Mouse (Mus musculus): ENCODE results near the gene Btc. TPM values are rescaled to one million over a fixed set of nuclear protein-coding genes. Genes with fewer than 3 reads are reported as not detected.

Gene Btc
- not detected in 2 replicates for polyA plus RNA-seq (2016; fragmentation: Nextera tagmentation; extraction: Ambion mirVana)

GRCm38 (mm10) chr5:91402339-91403211 lies at the start of gene Btc:
Gene Btc (minus strand): TSS chr5:91402994.
- H3K36me3 ChIP-seq (replicated peaks): no peaks in the 10 kb centered on the region
- WGBS: 14% methylated on average over 19 of the region's 19 CpGs
- H3K27ac ChIP-seq: peak within 1 kb of the TSS; percentile 53
- DNase-seq (ENCODE audit: extremely low spot score, low spot score): peak; percentile 16
- peaks cover 6% of the 10 kb centered on the region; the same call in 1 of the 2 replicates for H3K27me3 ChIP-seq (ENCODE audit: poor library complexity, severe bottlenecking)
- H3K4me1 ChIP-seq: peaks cover 8% of the 10 kb centered on the region
- H3K4me3 ChIP-seq: peak within 1 kb of the TSS; percentile 46
- no peaks in the 10 kb centered on the region for H3K9me3 ChIP-seq

- Histone ChIP-seq H3K4me3 (no peak overlapping the region), H3K4me1 (no peaks in the 10 kb centered on the region; the same call in 1 of the 2 replicates), H3K9me3 (no peaks in the 10 kb centered on the region), H3K36me3 (replicated peaks) (no peaks in the 10 kb centered on the region), H3K27ac (no peak overlapping the region), H3K27me3 (ENCODE audit: poor library complexity, severe bottlenecking) (no peaks in the 10 kb centered on the region)
- WGBS: 57% methylated on average over 3 of the region's 3 CpGs
- no peak for DNase-seq (ENCODE audit: extremely low spot score, low spot score)
Measured at GRCm38 (mm10) chr5:91444981-91445517, 42.3 kb upstream of the Btc start.

DNA sequence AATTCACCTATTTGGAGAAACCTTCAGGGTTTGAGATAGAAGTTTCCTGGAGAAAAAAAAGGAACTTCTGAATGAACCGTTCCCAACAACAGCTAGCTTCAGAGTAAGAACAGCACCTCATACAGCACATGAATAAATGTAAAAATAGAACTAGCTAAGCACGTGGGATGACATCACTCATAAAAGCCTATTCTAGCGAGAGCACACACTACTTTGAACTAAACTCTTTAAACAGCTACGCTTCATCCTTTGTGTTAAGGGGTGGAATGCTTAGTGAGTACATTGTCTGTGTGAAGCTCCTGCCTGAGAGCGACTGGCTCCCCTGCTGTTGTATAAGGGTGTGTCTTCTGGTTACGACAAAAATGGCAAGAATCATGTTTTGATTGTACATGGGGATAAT lies 33.8 kb upstream of the Btc start:
- no peak for DNase-seq (ENCODE audit: extremely low spot score, low spot score)

DNA sequence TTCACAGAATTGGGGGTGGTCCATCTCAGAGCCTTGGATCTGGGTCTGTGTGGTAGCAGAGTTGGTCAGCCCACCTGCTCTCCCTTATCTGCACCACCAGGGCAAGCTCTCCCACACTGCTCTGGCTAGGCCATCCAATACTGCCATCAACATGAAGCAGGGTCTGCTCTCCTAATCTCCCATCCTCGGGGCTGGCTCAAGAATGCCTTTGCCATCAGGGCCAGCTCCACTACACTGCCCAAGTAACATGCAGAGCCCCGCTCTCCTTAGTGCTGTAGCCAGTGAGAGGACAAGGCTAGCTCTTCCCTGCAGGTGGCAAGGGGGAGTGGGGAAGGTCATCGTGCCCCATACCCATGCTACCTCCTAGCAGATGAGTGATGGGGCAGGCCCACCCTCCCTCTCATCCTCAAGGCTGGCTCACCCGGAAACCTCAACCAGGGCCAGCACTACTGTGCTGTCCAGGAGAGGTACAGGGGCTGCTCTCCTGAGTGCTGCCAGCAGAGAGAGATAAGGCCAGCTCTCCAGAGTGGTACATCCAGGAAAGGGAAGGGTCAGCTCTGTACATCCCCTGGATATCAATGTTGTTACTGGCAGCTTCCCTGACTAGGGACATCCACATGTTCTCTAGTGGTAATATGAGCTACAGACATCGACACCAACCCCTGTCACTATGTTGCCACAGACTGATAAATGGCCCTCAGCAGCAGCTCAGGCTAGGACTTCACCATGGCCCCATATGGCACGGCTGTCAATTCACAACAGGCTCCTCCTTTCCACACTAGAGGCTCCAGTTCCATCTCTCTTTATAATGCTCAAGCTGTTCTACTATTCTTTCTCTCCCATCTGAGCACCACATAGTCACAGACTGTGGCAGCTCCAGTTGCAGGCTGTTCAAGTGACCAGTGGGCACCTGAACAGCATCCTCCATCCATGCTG lies 32.2 kb upstream of the Btc start:
- WGBS: 80% methylated on average over 6 of the region's 6 CpGs
- Histone ChIP-seq H3K9me3 (no peaks in the 10 kb centered on the region), H3K27ac (no peak overlapping the region), H3K4me3 (no peak overlapping the region), H3K4me1 (no peaks in the 10 kb centered on the region), H3K36me3 (replicated peaks) (no peaks in the 10 kb centered on the region), H3K27me3 (ENCODE audit: poor library complexity, severe bottlenecking) (no peaks in the 10 kb centered on the region)
- DNase-seq (ENCODE audit: extremely low spot score, low spot score): no peak

More for the DNA sequence above, 33.8 kb upstream of the Btc start:
- Histone ChIP-seq H3K27ac (no peak overlapping the region), H3K27me3 (ENCODE audit: poor library complexity, severe bottlenecking) (no peaks in the 10 kb centered on the region), H3K4me3 (no peak overlapping the region), H3K9me3 (no peaks in the 10 kb centered on the region), H3K36me3 (replicated peaks) (no peaks in the 10 kb centered on the region), H3K4me1 (no peaks in the 10 kb centered on the region)
- 66% methylated on average over 6 of the region's 6 CpGs for WGBS

- no peaks in the 10 kb centered on the region for H3K9me3 ChIP-seq
- H3K36me3 ChIP-seq (replicated peaks): no peaks in the 10 kb centered on the region
- H3K27me3 ChIP-seq (ENCODE audit: poor library complexity, severe bottlenecking): no peaks in the 10 kb centered on the region
- 66% methylated on average over 8 of the region's 8 CpGs for WGBS
- DNase-seq (ENCODE audit: extremely low spot score, low spot score): no peak
- H3K4me3 ChIP-seq: no peak overlapping the region
- no peak overlapping the region for H3K27ac ChIP-seq
- H3K4me1 ChIP-seq: peaks cover 6% of the 10 kb centered on the region
Measured at GRCm38 (mm10) chr5:91428547-91428946, 25.8 kb upstream of the Btc start.

DNA sequence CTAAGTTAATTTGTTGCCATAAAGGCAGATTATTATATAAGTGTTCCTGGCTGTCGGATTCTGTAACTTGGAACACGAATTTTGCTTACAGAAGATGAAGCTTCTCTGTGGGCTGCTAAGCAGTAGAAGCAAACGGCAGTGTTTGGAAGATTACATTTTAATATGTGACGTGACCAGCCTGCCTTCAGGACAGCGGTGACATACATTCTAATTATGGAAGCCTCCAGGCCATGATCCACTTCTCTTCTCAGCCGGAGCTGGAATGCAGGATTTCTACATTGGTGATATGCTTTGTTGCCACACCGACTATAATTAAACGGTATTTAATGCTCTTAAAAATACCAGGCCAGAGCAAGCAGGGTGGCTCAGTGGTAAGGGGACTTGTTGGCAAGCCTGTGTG lies 11.0 kb upstream of the Btc start:
- no peak for DNase-seq (ENCODE audit: extremely low spot score, low spot score)
- H3K27me3 ChIP-seq (ENCODE audit: poor library complexity, severe bottlenecking): no peaks in the 10 kb centered on the region
- WGBS: 89% methylated on average over 8 of the region's 8 CpGs
- H3K4me3 ChIP-seq: no peak overlapping the region
- no peaks in the 10 kb centered on the region for H3K36me3 ChIP-seq (replicated peaks)
- no peak overlapping the region for H3K27ac ChIP-seq
- H3K4me1 ChIP-seq: no peaks in the 10 kb centered on the region
- H3K9me3 ChIP-seq: no peaks in the 10 kb centered on the region

DNA sequence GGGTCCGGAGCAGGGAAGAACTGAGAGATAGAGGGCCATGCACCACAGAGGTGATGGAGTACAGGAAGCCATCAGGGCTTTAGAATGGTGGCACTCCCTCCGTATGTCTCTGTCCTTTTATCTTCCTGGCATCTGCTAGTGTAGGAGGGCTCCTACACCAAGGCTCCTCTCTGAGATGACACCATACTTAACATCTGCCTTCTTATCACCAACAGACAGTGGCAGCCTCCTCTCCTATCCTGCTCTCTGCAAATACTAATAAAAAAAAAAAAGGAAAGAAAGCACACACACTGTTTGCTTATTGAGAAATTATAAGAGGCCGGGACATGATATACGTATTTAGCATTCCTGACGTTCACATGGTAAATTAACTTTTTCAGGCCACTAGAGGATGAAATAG lies 1.5 kb upstream of the Btc start:
- Histone ChIP-seq H3K4me3 (no peak overlapping the region), H3K36me3 (replicated peaks) (no peaks in the 10 kb centered on the region), H3K9me3 (no peaks in the 10 kb centered on the region), H3K27me3 (ENCODE audit: poor library complexity, severe bottlenecking) (peaks cover 6% of the 10 kb centered on the region; the same call in 1 of the 2 replicates), H3K4me1 (peaks cover 8% of the 10 kb centered on the region), H3K27ac (no peak overlapping the region)
- WGBS: 91% methylated on average over 5 of the region's 5 CpGs
- no peak for DNase-seq (ENCODE audit: extremely low spot score, low spot score)

DNA sequence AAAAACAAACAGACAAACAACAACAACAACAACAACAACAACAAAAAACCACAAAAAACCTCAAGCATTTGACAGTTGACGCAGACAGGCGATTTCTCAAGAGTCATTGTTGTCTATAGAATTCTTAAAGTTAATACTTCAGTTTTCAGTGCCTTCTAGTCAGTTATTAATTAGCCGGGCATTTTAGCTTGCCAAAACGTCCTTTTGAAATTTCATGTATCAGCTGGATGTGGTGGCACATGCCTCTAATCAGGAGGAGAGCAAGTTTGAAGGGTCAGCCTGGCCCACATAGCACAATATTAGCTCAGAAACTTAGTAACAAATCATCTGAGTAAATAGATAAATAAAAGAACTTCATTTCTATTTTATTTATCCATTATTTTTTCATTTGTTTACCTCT lies 487 bp upstream of the Btc start:
- Histone ChIP-seq H3K9me3 (no peaks in the 10 kb centered on the region), H3K4me3 (no peak overlapping the region), H3K27me3 (ENCODE audit: poor library complexity, severe bottlenecking) (peaks cover 6% of the 10 kb centered on the region; the same call in 1 of the 2 replicates), H3K36me3 (replicated peaks) (no peaks in the 10 kb centered on the region), H3K27ac (no peak overlapping the region), H3K4me1 (peaks cover 8% of the 10 kb centered on the region)
- no peak for DNase-seq (ENCODE audit: extremely low spot score, low spot score)
- 84% methylated on average over 4 of the region's 4 CpGs for WGBS

DNA sequence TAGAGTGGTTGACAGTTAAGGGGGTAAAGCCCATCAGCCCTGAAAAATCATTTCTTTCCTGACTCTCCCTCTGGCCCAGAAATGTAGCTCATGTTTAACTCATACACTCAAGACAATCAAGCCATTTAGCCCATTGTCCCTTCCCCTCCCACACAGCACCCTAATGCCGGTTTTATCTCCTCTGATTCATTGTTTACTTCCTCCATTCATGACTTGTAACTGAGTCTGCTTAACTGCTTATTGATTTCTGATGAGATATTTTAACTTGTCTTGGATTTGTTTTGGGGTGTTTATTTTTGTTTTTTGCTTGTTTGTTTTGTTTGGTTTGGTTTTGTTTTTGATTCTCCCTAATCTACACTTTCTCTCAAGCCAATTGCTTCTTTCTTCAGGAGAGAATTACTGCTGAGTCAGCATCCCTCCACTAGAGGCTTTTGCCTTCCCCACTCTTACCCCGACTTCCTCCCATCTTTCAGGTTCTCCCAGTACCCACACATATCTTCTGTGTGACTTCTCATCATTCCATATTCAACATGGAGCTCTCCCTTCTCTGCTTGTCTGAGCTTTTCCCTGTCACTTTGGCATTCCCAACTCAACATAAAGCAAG lies 2.2 kb downstream of the Btc start:
- H3K9me3 ChIP-seq: no peaks in the 10 kb centered on the region
- 37% methylated on average over 2 of the region's 2 CpGs for WGBS
- H3K4me3 ChIP-seq: no peak overlapping the region
- no peak overlapping the region for H3K27ac ChIP-seq
- peaks cover 8% of the 10 kb centered on the region for H3K4me1 ChIP-seq
- H3K27me3 ChIP-seq (ENCODE audit: poor library complexity, severe bottlenecking): peaks cover 6% of the 10 kb centered on the region; the same call in 1 of the 2 replicates
- H3K36me3 ChIP-seq (replicated peaks): no peaks in the 10 kb centered on the region
- DNase-seq (ENCODE audit: extremely low spot score, low spot score): no peak

- no peak for DNase-seq (ENCODE audit: extremely low spot score, low spot score)
- no peaks in the 10 kb centered on the region for H3K36me3 ChIP-seq (replicated peaks)
- no peaks in the 10 kb centered on the region for H3K9me3 ChIP-seq
- H3K27ac ChIP-seq: no peak overlapping the region
- WGBS: 64% methylated on average over 2 of the region's 2 CpGs
- no peak overlapping the region for H3K4me3 ChIP-seq
- no peaks in the 10 kb centered on the region for H3K4me1 ChIP-seq
- no peaks in the 10 kb centered on the region for H3K27me3 ChIP-seq (ENCODE audit: poor library complexity, severe bottlenecking)
Measured at GRCm38 (mm10) chr5:91375467-91375866, 27.3 kb downstream of the Btc start.

DNA sequence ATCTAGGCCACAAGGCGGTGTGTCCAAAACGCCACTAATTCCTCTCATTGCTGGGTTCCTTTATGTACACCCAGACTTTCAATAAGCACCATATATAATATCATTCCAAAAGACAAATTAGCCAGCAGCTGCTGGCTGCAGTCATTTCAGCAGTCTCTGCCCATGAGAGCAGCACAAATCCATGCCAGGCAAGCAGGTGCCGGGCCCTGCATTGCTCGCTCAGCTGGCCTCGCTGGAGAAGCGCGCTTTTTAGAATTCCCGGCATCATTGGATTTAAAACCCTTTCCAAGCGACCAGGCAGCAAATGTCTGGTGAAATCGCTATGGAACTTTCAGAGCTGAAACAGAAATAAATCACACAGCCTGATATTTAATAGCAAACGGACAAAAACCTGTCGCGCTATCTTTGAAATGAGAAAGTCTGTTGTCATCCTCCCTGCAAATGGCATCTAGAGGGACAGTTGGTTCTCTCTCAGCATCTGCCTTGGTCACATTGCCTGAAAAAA lies 34.7 kb downstream of the Btc start:
- Histone ChIP-seq H3K4me1 (no peaks in the 10 kb centered on the region), H3K27me3 (ENCODE audit: poor library complexity, severe bottlenecking) (no peaks in the 10 kb centered on the region), H3K9me3 (no peaks in the 10 kb centered on the region), H3K36me3 (replicated peaks) (no peaks in the 10 kb centered on the region), H3K27ac (no peak overlapping the region), H3K4me3 (no peak overlapping the region)
- 95% methylated on average over 13 of the region's 13 CpGs for WGBS
- DNase-seq (ENCODE audit: extremely low spot score, low spot score): no peak

DNA sequence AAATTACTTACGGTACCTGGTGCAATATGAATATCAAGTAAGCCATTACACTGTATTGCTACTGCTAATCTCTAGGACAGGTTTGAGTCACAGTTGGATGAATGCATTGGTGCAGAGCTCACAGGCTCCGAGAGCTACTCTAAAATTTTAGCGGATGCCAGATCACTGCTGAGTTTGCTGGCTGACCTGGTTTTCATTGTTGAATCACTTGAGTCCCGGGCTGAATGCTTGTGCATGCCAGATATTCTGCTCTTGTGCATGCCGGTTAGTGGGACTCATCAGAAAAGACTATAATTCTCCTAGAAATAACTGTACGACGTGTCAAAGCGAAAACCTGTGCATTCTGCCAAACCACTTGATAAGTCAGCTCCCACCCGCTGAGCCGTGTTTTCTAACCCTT lies 35.9 kb downstream of the Btc start:
- Histone ChIP-seq H3K9me3 (no peaks in the 10 kb centered on the region), H3K27me3 (ENCODE audit: poor library complexity, severe bottlenecking) (no peaks in the 10 kb centered on the region), H3K4me3 (no peak overlapping the region), H3K4me1 (no peaks in the 10 kb centered on the region), H3K36me3 (replicated peaks) (no peaks in the 10 kb centered on the region), H3K27ac (no peak overlapping the region)
- no peak for DNase-seq (ENCODE audit: extremely low spot score, low spot score)
- 94% methylated on average over 10 of the region's 10 CpGs for WGBS

All from forebrain, embryonic 10.5 days (tissue).